Mouse (Mus musculus): ENCODE data around the gene Wipf3. TPM values are rescaled to one million over a fixed set of nuclear protein-coding genes. Genes with fewer than 3 reads are reported as not detected.

Gene Wipf3
- total RNA-seq, 4 experiments from 2014 or later: 309 to 327 (median 317) TPM

DNA sequence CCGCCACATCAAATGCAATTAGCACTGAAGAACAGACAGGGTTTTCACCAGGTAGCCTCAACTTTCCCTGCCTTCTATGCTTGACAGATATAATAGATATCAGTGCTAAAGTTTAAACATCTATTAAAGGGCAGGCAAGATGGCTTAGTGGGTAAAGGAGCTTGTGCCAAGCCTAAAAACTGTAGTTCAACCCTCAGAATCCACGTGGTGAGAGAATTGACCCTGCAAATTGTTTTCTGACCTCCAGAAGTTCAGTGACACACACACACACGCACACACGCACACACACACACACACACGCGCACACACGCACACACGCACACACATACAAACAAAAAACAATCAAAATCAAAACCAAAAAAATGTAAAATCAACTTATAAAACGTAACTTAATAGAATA lies 2.8 kb downstream of the Wipf3 start:
- DNase-seq (ENCODE audit: low spot score in 2 of 2): no peak

DNA sequence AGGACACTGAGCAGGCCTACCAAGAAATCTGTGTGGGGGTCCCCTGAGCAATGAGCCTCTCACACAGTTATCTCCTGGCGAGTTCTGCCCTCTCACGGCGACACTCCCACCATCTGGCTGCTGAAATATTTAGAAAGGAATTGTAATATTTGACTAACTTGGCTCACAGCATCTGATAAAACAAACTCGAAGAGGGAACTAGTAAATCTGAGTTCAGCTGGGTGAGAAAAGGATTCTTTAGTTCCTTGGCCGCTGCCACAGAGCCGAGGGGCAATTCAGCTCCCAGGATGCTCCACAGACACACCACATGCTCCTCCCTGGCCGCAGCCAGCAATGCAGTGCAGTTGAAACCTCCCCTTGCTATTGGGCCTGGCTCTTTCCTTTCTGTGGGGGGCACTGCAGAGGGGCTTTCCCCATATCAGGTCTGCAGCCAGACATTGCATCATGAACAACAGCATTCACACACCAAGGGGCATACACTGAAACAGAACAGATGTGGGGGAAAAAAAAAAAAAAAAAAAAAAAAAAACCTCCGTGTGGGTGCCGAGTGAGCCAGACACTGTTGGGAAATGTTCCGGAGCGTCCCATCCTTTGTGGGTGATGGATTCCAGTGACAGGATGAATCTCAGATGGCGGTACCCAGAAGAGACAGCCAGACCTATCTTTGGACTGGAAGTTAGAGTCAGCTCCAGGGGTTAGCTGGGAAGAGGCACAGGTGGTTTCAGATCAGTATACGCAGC lies 3.6 kb downstream of the Wipf3 start:
- no peak for DNase-seq (ENCODE audit: low spot score in 2 of 2)

DNA sequence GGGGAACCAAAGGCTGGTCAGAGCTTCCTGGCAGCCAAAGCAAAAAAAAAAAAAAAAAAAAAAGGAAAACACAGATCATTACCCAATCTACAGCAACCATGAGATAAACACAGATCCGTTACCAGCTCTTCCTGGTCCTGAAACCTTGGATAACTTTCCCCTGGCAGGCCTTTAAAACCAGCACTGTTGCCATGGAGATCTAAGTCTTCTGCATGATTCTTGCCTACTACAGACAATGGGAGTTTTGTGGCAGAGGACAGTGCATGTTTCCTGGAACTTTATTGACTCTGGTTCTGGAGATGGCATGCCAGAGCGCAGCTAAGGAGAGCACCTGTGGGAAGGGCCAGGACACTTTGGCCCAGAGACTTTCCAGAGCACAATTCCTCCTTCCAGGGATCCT lies 4.8 kb downstream of the Wipf3 start:
- DNase-seq (ENCODE audit: low spot score in 2 of 2): no peak

DNA sequence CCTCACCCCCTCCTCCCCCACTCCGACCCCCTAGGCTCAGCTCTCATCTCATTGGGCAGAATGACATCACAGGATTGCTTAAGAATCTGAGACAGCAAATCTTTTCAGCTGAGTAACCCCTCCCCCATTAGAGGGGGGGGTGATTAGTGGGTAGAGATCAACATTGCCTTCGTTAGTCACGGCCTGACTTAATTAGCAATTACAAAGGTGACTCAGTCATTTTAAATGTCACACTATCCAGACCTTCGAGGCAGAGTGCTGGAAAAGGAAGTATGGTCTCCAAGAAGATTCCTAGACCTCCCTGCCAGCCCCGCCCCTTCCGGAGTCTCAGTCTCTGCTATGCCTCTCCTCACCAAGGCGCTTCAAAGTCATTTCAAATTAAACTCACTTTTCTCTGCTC lies 6.3 kb downstream of the Wipf3 start:
- DNase-seq (ENCODE audit: low spot score in 2 of 2): no peak

DNA sequence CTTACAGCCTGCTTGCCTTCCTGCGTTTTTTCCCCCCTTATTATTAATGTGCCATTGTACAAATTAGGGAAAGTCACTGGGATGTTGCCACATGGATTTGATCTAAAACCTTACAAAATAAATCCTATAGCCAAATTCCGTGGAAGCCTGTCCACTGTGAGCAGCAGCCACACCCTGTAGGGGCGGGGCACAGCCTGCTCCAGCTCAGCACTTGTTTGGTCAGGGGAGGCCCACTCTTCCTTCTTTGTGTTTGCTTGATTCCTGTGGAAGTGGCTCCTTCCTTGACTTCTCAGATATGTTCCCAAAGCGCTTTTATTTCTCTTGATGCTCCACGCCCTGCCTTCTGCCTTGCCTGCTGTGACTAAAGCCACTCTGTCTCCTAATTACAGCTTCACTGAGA lies 6.9 kb downstream of the Wipf3 start:
- no peak for DNase-seq (ENCODE audit: low spot score in 2 of 2)

DNA sequence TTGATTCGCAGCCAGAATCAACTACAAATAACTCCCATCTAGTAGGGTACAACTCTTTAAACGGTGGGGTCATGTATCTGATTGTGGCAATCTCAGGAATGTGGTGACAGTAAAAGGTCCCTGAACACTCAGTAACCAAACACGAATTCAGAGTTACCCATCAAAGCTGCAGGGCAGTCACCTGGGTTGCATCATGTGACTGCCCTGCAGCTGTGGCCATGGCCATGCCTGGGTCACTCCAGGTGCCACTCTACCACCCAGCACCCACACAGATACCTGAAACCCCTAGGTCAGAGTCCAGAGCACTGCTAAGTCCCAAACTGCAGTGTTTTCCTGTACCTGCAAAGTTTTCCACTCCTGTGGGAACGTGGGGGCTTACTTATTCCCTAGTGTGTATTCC lies 9.1 kb downstream of the Wipf3 start:
- no peak for DNase-seq (ENCODE audit: low spot score in 2 of 2)

DNA sequence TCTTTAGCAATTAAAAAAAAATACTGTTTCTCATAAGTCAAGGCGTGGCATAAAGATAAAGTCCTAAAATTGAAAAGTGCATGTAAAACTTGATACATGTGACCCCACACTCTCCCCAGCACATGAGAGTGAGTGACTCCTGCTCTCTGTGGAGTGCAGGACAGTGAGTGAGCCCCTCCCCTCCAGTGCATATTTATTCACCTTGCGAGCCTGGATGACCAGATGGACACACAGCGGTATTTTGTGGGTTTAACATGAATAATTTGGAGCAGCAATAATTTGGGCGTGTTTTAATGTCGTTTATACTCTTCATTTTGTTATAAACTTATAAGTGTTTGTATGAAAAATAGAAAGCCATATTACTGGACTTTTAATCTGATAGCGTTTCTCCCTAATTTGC lies 11.3 kb downstream of the Wipf3 start:
- no peak for DNase-seq (ENCODE audit: low spot score in 2 of 2)

DNA sequence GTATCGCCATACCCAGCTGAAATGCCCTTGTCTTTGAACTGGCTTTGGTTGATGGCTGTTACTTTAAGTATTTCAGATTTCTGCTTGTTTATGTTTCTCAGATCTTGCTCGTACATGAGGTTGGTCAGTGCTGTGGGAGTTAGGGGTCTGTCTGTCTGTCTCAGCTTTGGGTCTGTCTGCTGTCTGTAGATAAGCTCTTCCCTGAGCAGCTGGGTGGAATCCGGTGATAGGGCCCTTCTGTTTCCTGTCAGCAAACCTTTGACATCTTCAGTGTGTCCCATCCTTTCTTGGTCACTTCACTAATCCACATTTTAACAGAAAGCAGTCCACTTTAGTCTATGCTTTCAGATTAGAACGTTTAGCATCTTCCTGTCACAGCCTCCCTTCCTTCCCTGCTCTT lies 14.3 kb downstream of the Wipf3 start:
- DNase-seq (ENCODE audit: low spot score in 2 of 2): no peak

DNA sequence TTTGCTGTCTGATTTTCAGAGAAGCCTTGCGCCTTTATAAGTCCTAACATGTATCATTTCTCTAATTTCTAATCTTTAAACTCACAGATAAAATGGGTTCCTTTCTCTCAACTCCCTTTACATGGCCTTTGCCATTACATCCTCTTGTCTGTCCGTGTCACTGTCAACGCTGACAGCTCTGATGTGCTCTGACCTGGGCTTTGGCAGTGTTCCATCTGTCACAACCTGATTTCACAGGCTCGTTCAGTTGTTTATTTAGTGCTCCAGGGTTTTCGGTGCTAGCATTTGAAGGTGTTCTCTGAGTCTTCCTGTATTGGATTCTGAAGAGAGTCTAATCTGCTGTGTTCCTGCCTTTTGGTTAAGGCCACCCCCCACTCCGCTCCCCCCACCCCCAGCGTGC lies 14.7 kb downstream of the Wipf3 start:
- no peak for DNase-seq (ENCODE audit: low spot score in 2 of 2)

DNA sequence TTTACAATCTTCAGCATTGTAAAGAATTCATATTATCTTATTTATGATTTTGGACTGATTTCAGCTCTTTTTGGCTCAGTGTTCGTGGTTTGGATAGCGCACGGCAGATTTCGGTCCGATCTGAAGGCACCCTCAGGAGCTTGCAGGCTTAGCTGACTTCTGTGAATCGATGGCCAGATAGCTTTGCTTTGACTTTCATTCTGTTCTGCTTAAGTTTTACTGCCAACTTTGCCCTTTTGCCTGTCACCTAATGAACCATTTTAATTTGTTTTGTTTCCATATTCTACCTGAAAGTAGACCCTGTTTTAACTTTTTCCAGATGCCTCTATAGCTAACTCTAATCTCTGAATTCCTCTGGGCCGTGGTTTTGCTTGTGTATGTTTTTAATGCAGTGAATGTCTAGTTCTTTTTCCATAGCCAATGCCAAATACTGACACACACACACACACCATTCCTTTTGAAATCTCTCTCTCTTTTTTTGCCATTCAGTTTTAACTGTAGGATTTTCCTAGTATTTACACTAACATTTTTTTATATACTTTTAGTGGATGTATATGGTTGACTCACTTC lies 15.9 kb downstream of the Wipf3 start:
- DNase-seq (ENCODE audit: low spot score in 2 of 2): no peak

DNA sequence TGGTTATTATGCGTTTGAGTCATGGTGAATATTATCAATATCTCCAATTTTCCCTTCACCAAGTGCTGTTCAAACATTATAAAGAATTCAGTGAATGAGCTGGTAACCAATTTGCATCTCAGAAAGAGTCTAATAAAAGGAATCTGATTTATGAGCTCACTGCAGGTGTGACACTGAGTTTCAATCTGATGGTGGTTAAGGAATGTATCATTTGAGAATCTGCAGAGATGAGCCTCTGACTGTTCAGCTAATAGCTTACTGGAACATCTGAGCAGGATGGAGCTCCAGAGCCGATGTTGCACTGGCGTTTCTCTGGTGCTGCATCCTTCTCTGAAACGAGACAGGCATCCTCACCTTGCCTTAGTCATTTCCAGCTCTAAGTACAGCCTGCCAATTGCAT lies 17.9 kb downstream of the Wipf3 start:
- no peak for DNase-seq (ENCODE audit: low spot score in 2 of 2)

DNA sequence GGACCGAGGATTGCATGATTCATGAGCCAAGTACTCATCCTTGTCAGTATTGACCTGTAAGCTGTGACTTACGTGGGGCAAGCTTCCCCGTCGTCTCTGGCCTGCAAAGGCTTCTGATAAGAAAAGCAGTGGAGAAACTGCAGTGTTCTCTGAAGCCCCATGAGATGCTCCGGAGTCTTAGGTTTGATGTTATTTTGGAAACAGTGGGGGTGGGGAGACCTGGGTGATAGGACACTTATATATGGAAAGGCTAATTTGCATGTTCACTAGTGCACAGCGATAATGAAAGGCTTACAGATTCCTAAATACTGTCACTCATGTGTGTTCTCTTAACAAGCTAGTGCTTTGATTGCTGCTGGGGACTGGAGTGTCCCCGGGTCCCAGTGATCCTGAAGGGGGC lies 30.3 kb downstream of the Wipf3 start:
- no peak for DNase-seq (ENCODE audit: low spot score in 2 of 2)

DNA sequence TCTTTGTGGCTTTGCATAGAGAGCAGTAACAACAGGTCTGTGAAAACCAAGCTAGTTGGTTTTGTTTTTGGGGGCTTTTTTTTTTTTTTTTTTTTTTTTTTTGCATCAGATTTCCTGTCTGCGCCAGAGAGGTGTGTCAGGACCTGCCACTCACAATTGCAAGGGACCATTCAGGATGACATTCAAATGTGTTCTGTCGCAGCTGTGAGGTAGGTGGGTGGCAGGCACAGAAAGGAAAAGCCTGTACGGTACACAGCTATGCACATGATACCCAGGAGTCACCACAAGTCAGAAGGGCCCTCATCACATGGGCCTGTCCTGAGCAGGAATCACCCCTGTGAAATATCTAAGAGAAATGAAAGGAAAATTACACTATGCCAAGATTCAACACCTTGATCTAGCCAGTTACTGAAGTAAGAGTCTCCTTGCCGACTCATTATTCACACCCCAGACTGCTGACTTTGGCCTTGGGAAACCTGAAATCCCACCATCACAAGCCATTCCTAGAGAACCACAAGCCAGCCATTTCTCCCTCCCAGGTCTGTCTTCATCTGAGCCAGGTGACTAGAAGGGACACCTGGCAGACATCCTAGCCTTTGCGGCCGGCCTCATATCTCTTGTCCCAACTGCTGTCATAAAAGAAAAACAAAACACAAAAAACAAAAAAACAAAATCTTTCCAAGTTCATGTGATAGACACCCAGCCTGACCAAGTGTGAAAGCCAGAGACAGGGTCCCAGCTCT lies 30.9 kb downstream of the Wipf3 start:
- no peak for DNase-seq (ENCODE audit: low spot score in 2 of 2)

DNA sequence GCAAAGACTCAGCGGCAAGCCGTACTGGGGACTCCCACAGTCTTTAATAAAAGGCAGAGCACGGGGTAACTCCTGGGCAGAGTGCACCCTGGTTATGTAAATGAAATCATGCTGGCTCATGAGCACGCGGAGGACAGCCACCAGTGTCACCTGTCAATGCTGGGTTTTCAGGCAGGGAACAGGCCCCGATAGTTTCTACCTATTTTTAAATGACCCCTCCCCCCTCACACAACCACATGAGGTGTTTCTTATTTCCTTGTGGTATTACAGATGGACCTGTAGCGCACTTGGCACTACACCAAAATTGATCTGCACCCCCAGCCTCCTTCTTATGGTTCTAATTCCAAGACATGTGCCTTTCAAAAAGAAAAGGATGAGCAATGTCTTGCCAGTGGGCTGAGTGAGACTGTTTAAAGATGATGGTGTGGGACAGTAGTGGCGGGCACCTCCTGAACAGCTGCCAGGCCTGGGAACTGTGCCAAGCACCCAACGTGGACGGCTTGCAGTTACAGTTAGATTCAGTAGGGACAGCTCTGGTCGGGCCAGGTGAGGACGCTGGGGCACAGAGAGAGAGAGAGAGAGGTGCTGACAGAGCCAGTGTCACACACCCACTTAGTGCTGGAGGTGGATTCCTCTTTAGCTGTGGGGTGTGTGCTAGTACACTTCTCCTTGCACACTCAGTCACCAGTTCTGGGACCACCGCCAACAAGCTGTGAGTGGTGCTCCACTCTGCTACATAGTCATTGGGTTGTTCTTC lies 31.7 kb downstream of the Wipf3 start:
- peak in 1 of 2 experiments; percentile 48 for DNase-seq (ENCODE audit: low spot score in 2 of 2)

DNA sequence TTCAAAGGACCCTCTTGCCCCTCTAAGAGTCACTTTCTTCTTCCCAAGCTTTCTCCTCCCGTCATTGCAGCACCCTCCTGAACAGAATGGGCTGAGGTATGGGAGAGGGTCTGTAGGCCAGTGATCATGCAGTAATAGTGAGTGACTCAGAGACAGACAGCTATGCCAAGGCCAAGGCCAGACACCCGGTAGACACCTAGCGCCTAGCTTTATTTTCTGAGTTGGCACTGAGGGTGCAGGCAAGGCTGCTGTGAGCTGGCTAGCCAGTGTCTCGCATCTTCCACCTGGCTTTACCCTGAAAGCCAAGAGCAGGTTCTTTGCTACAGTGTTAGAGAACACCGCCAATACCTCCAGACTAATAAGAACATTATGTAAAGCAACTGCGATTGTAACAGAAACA lies 33.4 kb downstream of the Wipf3 start:
- DNase-seq (ENCODE audit: low spot score in 2 of 2): no peak

DNA sequence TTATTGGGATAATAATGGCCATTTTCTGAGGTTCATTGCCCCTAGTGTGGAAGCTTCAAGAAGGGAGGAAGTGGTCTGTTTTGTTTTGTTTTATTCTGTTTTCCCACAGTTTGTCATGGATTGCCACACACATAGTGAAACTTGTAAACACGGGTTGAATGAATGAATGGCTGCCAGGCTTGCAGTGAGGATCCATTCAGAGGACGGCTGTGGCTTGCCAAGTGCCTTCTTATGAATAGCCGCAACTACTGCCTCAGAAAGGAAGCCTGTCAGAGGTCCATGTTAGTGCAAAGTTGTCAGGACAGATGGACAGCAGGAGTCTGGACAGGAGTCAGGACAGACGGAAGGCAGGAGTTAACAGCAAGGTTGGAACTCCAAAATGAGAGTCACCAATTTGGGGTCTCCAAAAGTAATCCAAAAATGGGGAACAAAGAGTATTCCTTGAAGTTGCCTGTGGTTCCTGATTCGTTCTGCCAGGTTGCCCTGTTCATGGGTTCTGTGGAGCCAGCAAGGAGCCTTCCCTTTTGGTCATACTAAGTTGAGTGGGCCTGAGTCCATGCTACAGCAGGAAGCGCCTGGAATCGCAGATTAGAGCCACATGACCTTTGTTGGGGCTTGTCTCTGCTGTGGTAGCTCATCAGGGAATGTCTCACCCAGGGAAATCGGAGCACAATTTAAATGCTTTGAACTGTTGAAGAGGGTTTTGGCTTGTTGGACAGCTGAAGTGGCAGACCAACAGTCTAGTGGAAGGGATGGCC lies 34.5 kb downstream of the Wipf3 start:
- peak; percentile 39 to 59 for DNase-seq (ENCODE audit: low spot score in 2 of 2)

DNA sequence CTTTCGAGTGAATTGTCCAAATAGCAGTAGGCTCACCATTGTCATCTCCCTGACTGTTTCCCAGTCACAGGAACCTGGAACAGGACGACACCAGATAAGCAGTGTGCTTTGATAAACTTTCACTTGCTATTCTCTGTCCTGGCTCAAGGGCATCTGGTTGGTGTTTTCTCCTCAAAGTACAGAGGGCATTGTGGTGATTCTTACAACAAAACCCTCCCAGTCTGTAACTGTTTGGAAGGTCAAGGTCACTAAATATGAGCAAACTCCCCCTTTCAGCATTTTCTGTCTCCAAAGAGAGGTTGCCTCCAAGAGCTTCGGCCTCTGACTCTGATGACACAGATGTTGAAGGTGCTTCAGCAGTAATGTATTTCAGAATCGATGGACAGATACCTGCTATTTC lies 35.5 kb downstream of the Wipf3 start:
- no peak for DNase-seq (ENCODE audit: low spot score in 2 of 2)

DNA sequence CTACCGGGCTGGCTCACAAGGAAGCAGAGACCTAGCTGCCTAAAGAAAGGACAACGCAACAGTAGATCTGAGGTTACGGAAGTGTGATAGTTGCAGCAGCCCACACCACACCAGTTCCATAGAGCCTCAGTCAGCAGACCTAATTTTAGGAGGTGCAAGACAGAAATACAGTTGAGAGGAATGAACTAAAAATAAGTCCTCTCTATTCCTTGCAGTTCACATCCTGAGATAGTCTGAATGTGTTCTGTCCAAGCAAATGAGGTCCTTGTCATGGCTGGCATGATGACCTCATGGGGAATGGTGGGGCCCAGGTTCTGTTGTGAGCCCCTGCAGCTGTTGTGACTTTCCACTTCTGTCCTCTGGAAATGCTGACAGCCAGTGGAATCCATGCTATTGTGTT lies 38.0 kb downstream of the Wipf3 start:
- DNase-seq (ENCODE audit: low spot score in 2 of 2): no peak

DNA sequence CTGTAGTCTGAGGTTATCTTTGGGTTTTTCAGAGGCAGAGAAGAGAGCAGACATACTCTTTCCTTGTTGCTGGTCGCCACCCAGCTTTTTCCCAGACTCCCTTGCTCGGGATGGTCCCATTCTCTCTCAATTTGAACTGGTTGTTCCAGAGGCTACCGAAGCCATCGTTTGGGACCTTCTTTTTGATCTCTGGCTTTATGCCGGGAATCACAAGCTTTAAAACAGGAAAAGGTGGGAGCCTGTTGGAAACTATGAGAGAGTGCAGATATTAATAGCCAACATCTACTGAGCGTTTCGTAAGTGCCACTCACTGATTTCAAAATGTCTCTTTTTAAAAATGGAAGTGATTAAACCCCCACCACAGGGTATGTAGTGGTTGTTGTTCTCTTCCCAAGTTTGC lies 42.5 kb downstream of the Wipf3 start:
- no peak for DNase-seq (ENCODE audit: low spot score in 2 of 2)

DNA sequence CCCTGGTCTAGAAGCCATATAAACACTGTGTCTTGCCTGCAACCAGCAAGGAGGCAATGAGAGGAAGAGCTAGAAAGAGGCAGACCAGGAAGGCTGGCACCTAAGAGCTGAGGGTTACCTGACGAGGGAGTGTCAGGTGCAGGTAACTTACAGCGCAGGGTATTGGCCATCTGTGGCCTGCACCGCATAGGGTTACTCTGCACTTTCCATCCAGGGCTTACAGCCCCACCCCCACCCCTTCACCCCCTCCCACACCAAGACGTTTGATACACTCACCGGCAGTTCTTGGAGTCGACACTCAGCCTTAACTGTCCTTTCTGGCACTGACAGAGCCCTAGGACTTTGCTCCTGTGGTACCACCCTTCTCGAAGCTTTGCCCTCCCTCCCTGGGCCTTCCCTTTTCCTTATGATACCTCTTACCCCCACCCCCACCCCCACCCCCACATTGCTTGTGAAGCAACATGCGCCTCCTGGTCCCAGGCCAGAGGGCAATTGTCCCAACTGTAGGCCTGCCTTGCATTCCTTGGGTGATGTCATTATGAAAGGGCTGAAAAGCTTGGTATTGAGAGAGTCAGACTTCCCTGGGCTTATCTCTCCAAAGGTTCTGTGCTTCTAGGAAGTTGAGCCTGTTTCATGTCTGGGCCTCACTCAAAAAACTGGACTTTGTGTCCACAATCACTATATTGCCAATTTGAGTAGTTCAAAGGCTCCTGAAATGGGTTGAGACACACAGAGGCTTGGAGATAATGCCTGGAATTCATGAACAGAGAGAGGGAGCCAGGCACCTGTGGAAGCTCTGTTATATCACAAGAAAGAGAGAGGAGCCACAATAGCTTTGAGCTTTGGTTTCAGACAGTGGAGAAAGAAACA lies 43.7 kb downstream of the Wipf3 start:
- DNase-seq (ENCODE audit: low spot score in 2 of 2): no peak
